ENCODE assay signal across 8 mouse cellular contexts in genomic region chr9:107900840-107901626, GRCm38 (mm10). TPM values are rescaled to one million over a fixed set of nuclear protein-coding genes. Genes with fewer than 3 reads are reported as not detected.
DNase-seq lines count a peak whose midpoint lies in the region.

No protein-coding gene starts in this region.

- peak; percentile 41 for DNase-seq in urinary bladder, postnatal 25 days (ENCODE audit: low spot score)
- no peak for DNase-seq in urinary bladder, adult 2 months (ENCODE audit: low spot score)
- peak; percentile 72 for DNase-seq in embryo, embryonic 11.5 days (ENCODE audit: low read depth, low spot score)
- DNase-seq in heart, postnatal 14 days: peak; percentile 26 to 41
- peak; percentile 73 to 82 for DNase-seq in layer of hippocampus, adult 8-10 months (ENCODE audit: low spot score in 2 of 2)
- peak; percentile 63 to 73 for DNase-seq in lung, adult 18-20 months
- peak; percentile 69 for DNase-seq in ovary, postnatal 36 days (ENCODE audit: low spot score)
- DNase-seq in thymus, postnatal 4 days: peak; percentile 84

- intact Hi-C loops in heart, postnatal 14 days (cut with DNase I): loop anchor here (5.0 to 10.0 kb wide), 2 partner anchors 151 to 394 kb away; partner anchors contain the start of genes Amigo3, Amt and Nicn1

RNA-seq across cellular contexts. Expression of gene Mst1r, which starts 5.6 kb away (rescaled TPM):
- polyA plus RNA-seq in urinary bladder, adult 2 months (2012; rRNA removed): 39.2 and 55.3 TPM in 2 replicates
- total RNA-seq in heart, postnatal 14 days (2021): 1 to 10 TPM; 2.8 to 3.0 TPM
- 1 to 10 TPM; 1.5 to 3.9 (median 2.5) TPM for total RNA-seq in layer of hippocampus, adult 8-10 months (2022)

RNA-seq across cellular contexts. Expression of gene Mon1a, which starts 13.1 kb away (rescaled TPM):
- 33.2 and 35.4 TPM in 2 replicates for polyA plus RNA-seq in urinary bladder, adult 2 months (2012; rRNA removed)
- total RNA-seq in heart, postnatal 14 days (2021): 10 to 100 TPM; 10.1 to 10.8 TPM
- 10 to 100 TPM; 21.0 to 30.2 (median 27.2) TPM for total RNA-seq in layer of hippocampus, adult 8-10 months (2022)

RNA-seq across cellular contexts. Expression of gene Actl11, which starts 27.2 kb away (rescaled TPM):
- polyA plus RNA-seq in urinary bladder, adult 2 months (2012; rRNA removed): not detected in 2 replicates
- total RNA-seq in heart, postnatal 14 days (2021): not detected
- not detected for total RNA-seq in layer of hippocampus, adult 8-10 months (2022)

RNA-seq across cellular contexts. Expression of gene Rbm6, which starts 28.0 kb away (rescaled TPM):
- polyA plus RNA-seq in urinary bladder, adult 2 months (2012; rRNA removed): 52.9 and 53.1 TPM in 2 replicates
- total RNA-seq in heart, postnatal 14 days (2021): 10 to 100 TPM; 33.1 to 35.1 TPM
- total RNA-seq in layer of hippocampus, adult 8-10 months (2022): 10 to 100 TPM; 60.2 to 80.8 (median 68.6) TPM

RNA-seq across cellular contexts. Expression of gene Camkv, which starts 34.4 kb away (rescaled TPM):
- polyA plus RNA-seq in urinary bladder, adult 2 months (2012; rRNA removed): 0.12 and 0.15 TPM in 2 replicates
- under 1 TPM in 1 of 2 experiments, not detected in 1; 0.27 TPM for total RNA-seq in heart, postnatal 14 days (2021)
- total RNA-seq in layer of hippocampus, adult 8-10 months (2022): 100 to 1,000 TPM; 470 to 535 (median 505) TPM
